Mouse (Mus musculus): ENCODE data around the gene Oas1f. TPM values are rescaled to one million over a fixed set of nuclear protein-coding genes. Genes with fewer than 3 reads are reported as not detected.

Oas1f gene
- polyA plus RNA-seq, 1 experiment from 2014 or later, result not detected

DNA sequence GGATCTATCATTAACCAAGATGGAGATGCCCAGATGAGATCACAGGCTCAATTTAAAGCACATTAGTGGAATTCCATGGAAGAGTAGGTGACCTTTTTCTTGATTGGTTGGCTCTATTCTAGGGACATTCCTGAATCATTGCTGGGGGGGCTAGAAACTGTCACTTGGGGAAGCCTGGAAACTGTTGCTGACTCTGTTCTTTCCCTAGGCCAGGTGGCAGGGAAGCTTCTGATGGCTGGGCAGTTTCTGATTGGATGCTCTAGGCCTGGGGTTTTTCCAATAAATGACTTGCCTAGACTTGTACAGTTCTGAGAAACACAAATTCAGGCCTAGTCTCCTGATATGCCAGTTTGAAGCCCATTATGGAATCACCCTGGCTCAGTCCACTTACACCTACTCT, 28.2 kb upstream of the Oas1f start:
- ATAC-seq (ENCODE audit: insufficient read depth, low FRiP score), result no peak
- Histone ChIP-seq H3K4me1 (ENCODE audit: control insufficient read depth, insufficient read depth, low read length) (no peaks in the 10 kb centered on the region), H3K9ac (ENCODE audit: low read length) (no peak overlapping the region)

DNA sequence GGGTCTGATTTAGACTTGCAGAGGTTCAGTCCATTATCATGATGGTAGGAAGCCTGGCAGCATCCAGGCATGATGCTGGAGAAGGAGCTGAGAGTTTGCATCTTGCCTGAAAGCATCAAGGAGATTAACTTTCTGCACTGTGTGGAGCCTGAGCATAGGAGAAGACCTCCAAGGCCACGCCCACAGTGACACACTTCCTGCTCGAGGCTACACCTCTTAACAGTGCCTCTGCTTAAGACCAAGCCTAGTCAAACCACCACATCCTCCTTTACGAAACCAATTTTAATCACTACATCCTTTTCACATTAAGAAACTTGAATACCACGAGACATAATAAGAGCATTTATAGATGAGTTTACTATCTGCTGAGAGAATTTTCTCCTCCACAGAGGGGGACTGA, 16.1 kb upstream of the Oas1f start:
- 79% methylated on average over 4 of the region's 4 CpGs for WGBS
- H3K36me3 ChIP-seq (ENCODE audit: control insufficient read depth, insufficient read depth, low read length), result no peaks in the 10 kb centered on the region
- ATAC-seq (ENCODE audit: insufficient read depth, low FRiP score), result no peak
- no peaks in the 10 kb centered on the region for H3K4me1 ChIP-seq (ENCODE audit: control insufficient read depth, insufficient read depth, low read length)
- H3K4me3 ChIP-seq (replicated peaks; ENCODE audit: low read length), result no peak overlapping the region
- no peak overlapping the region for H3K27ac ChIP-seq (ENCODE audit: low read length)
- H3K4me2 ChIP-seq (ENCODE audit: low read depth, low read length), result no peak overlapping the region
- H3K9me3 ChIP-seq (replicated peaks; ENCODE audit: control insufficient read depth, low read length), result no peaks in the 10 kb centered on the region
- H3K9ac ChIP-seq (ENCODE audit: low read length), result no peak overlapping the region
- H3K27me3 ChIP-seq (ENCODE audit: control insufficient read depth, insufficient read depth, low read length), result no peaks in the 10 kb centered on the region

More for the DNA sequence above, 28.2 kb upstream of the Oas1f start:
- Histone ChIP-seq H3K27ac (ENCODE audit: low read length) (no peak overlapping the region), H3K36me3 (ENCODE audit: control insufficient read depth, insufficient read depth, low read length) (no peaks in the 10 kb centered on the region), H3K27me3 (ENCODE audit: control insufficient read depth, insufficient read depth, low read length) (no peaks in the 10 kb centered on the region), H3K4me2 (ENCODE audit: low read depth, low read length) (no peak overlapping the region), H3K4me3 (replicated peaks; ENCODE audit: low read length) (no peak overlapping the region), H3K9me3 (replicated peaks; ENCODE audit: control insufficient read depth, low read length) (peaks cover 7% of the 10 kb centered on the region; the same call in 1 of the 2 replicates)

DNA sequence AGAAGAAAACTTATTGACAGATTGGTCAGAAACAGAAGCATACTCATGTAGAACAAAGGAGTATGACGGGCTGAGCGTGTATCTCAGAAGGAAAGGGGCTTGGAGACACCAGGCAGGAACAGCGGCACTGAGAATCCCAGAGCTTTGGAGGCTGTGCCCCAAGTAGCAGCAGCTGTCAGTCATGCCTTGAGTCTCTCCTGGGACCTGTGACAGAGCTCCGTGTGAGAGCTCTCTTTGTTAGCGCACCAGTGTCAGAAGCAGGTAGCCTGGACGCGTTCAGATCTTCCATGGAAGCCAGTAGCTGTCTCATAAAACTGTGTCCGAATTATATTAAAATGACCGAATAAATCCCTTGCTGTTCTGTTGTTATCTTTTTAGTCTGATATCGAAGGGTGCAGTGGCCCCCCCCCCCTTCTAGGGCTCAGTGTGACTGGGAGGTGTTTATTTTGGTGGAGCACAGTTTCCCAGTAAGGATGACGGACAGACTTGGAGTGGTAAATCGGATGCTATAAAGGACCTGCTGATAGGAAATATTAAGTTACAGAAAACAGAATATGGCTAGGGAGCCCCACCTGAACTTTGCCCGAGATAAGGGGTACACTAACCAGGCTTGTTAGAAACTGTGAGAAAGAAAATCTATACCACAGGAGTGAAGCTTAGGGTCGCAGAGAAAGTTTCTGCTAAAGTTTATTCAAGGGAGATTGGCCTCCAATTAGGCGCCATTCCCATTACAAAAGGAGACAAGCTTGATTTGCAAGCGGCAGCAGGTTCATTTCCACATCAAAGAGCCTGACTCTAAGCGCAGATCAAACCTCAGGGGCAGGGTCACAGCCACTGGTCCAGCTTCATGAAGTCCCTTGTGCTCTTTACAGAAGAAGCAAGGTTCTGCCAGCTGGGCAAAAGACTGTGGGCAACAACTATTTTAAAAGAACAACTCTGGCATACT, 13.6 kb upstream of the Oas1f start:
- no peaks in the 10 kb centered on the region for H3K27me3 ChIP-seq (ENCODE audit: control insufficient read depth, insufficient read depth, low read length)
- no peak overlapping the region for H3K9ac ChIP-seq (ENCODE audit: low read length)
- no peak overlapping the region for H3K27ac ChIP-seq (ENCODE audit: low read length)
- H3K4me3 ChIP-seq (replicated peaks; ENCODE audit: low read length), result no peak overlapping the region
- H3K9me3 ChIP-seq (replicated peaks; ENCODE audit: control insufficient read depth, low read length), result no peaks in the 10 kb centered on the region
- no peaks in the 10 kb centered on the region for H3K36me3 ChIP-seq (ENCODE audit: control insufficient read depth, insufficient read depth, low read length)
- no peak overlapping the region for H3K4me2 ChIP-seq (ENCODE audit: low read depth, low read length)
- no peaks in the 10 kb centered on the region for H3K4me1 ChIP-seq (ENCODE audit: control insufficient read depth, insufficient read depth, low read length)
- no peak for ATAC-seq (ENCODE audit: insufficient read depth, low FRiP score)
- WGBS, result 13% methylated on average over 17 of the region's 17 CpGs

DNA sequence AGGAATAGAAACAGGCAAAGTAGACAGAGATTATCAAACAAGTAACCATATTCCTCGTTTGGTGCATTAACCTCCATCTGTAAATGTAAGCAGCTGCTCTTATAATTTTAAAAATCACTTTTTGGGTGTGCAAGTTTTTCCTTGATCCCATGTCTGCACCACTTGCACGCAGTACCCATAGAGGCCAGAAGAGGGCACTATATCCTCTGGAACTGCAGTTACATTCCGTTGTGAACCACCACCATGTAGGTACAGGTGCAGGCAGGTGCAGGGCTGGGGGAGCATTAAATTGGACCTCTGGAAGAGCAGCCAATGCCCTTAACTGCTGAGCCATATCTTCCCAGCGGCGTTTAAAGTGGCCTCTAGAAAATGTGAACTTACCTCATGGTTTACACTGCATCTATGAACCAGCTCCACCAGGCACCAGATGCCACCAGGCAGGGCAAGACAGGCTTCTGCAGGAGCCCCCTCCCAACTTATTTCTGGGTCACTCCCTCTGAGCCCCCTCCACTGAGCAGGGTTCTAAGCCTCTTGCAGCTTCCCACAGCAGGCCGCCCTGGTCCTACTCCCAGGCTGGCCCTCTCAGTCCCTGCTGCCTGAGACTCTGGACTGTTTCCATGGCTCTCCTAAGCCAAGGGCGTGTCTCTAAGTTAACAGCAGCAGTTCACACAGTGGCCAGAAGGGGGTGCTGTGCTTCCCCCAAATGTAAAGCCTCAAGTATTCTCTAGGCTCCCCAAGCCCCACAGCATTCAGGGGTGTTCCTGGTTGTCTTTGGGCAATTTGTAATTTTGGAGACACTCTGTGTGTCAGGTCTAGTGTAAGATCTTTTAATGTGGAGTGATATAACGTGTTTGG, 10.2 kb upstream of the Oas1f start:
- Histone ChIP-seq H3K36me3 (ENCODE audit: control insufficient read depth, insufficient read depth, low read length) (no peaks in the 10 kb centered on the region), H3K4me1 (ENCODE audit: control insufficient read depth, insufficient read depth, low read length) (no peaks in the 10 kb centered on the region), H3K27me3 (ENCODE audit: control insufficient read depth, insufficient read depth, low read length) (no peaks in the 10 kb centered on the region), H3K4me2 (ENCODE audit: low read depth, low read length) (no peak overlapping the region), H3K9me3 (replicated peaks; ENCODE audit: control insufficient read depth, low read length) (no peaks in the 10 kb centered on the region), H3K27ac (ENCODE audit: low read length) (no peak overlapping the region), H3K4me3 (replicated peaks; ENCODE audit: low read length) (no peak overlapping the region), H3K9ac (ENCODE audit: low read length) (no peak overlapping the region)
- ATAC-seq (ENCODE audit: insufficient read depth, low FRiP score), result no peak
- 9% methylated on average over 8 of the region's 8 CpGs for WGBS

DNA sequence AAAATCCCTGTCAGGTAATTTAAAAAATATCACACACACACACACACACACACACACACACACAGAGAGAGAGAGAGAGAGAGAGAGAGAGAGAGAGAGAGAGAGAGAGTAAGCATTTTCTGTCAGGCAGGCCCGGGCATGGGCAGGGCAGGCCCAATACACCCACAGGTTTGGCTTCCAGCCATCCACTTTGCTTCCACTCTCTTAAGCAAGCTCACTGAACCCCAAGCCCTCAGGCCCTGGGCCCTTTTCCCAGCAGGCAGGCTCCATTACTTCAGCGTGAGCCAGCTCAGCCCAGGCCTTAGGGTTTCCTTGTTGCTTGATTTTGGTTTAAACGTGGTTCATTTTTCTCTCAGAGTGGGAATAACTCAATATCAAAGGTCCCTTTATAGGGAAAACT, 2.5 kb upstream of the Oas1f start:
- Histone ChIP-seq H3K27me3 (ENCODE audit: control insufficient read depth, insufficient read depth, low read length) (no peaks in the 10 kb centered on the region), H3K4me3 (replicated peaks; ENCODE audit: low read length) (no peak overlapping the region)
- 0 out of 2 replicates have a peak, but pooled peaks have one; percentile 33 for ATAC-seq (ENCODE audit: insufficient read depth, low FRiP score)

DNA sequence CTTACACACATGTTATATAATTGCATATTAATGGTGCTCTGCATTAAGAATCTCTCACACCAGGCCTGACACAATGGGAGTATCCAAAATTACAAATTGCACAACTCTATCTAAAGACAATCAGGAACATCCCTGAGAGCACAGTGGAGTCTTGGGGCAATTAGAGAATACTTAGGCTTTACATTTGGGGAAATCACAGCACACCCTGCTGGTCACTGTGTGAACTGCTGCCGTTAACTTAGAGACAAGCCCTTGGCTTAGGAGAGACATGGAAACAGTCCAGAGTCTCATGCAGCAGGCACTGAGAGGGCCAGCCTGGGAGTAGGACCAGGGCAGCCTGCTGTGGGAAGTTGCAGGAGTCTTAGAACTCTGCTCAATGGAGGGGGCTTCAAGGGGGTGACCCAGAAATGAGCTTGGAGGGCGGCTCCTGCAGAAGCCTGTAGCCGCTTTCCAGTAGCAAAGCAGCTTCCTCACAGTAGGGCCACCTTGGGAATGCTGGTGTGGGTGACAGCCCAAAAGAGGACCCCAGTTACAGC, 2.5 kb downstream of the Oas1f start:
- 57% methylated on average over 3 of the region's 3 CpGs for WGBS
- Histone ChIP-seq H3K27ac (ENCODE audit: low read length) (no peak overlapping the region), H3K9me3 (replicated peaks; ENCODE audit: control insufficient read depth, low read length) (no peaks in the 10 kb centered on the region), H3K4me3 (replicated peaks; ENCODE audit: low read length) (no peak overlapping the region), H3K4me2 (ENCODE audit: low read depth, low read length) (no peak overlapping the region), H3K36me3 (ENCODE audit: control insufficient read depth, insufficient read depth, low read length) (no peaks in the 10 kb centered on the region), H3K4me1 (ENCODE audit: control insufficient read depth, insufficient read depth, low read length) (no peaks in the 10 kb centered on the region), H3K9ac (ENCODE audit: low read length) (no peak overlapping the region), H3K27me3 (ENCODE audit: control insufficient read depth, insufficient read depth, low read length) (no peaks in the 10 kb centered on the region)
- ATAC-seq (ENCODE audit: insufficient read depth, low FRiP score), result no peak

More for the DNA sequence above, 2.5 kb upstream of the Oas1f start:
- Histone ChIP-seq H3K4me2 (ENCODE audit: low read depth, low read length) (no peak overlapping the region), H3K27ac (ENCODE audit: low read length) (peak overlapping the region; percentile 29; the same call in 1 of the 2 replicates), H3K4me1 (ENCODE audit: control insufficient read depth, insufficient read depth, low read length) (no peaks in the 10 kb centered on the region), H3K9me3 (replicated peaks; ENCODE audit: control insufficient read depth, low read length) (no peaks in the 10 kb centered on the region), H3K9ac (ENCODE audit: low read length) (no peak overlapping the region), H3K36me3 (ENCODE audit: control insufficient read depth, insufficient read depth, low read length) (no peaks in the 10 kb centered on the region)
- WGBS, result 60% methylated on average over 3 of the region's 3 CpGs

DNA sequence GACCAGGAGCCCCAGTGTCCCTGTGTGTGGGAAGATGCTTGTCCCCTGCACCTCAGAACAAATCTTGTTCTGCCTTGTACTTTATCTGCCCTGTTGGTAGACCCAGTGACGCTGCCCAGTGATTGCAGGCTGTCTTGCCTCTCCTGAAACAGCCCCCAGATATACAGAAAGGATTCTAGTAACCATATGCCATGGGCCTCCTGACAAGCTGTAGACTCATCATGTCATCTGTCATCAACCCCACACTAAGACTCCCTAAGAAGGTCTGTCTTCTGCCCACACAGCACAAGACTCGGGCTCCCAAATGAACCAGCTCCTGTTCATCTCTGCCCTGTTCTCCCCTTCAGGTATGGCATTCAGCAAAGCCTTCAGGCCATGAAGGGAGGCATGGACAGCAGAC, 12.1 kb downstream of the Oas1f start:
- no peaks in the 10 kb centered on the region for H3K4me1 ChIP-seq (ENCODE audit: control insufficient read depth, insufficient read depth, low read length)
- H3K4me2 ChIP-seq (ENCODE audit: low read depth, low read length), result no peak overlapping the region
- 61% methylated on average over 2 of the region's 2 CpGs for WGBS
- H3K27me3 ChIP-seq (ENCODE audit: control insufficient read depth, insufficient read depth, low read length), result no peaks in the 10 kb centered on the region
- no peaks in the 10 kb centered on the region for H3K36me3 ChIP-seq (ENCODE audit: control insufficient read depth, insufficient read depth, low read length)
- H3K27ac ChIP-seq (ENCODE audit: low read length), result no peak overlapping the region
- no peaks in the 10 kb centered on the region for H3K9me3 ChIP-seq (replicated peaks; ENCODE audit: control insufficient read depth, low read length)
- no peak overlapping the region for H3K9ac ChIP-seq (ENCODE audit: low read length)
- ATAC-seq (ENCODE audit: insufficient read depth, low FRiP score), result no peak
- H3K4me3 ChIP-seq (replicated peaks; ENCODE audit: low read length), result no peak overlapping the region

DNA sequence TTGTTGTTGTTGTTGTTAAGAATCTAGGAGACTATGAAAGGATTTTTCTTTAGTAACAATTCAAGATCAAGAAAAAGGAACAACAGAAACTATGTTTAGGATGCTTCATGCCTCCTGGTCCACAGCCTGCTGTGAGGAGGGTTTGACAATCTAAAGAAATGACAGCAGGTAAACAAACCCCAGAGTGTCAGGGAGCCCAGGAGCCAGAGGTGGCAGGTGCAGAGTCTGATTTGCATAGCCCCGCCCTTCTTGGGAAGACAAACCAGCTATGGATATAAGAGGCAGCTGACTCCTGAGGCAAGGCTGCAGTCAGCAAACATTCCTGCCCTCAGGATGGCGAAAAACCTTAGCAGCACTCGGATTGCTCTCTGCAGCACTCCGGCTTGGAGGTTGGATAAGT, 14.0 kb downstream of the Oas1f start, which contains the start of gene Oas1h:
Gene Oas1h (plus strand): TSS at position 301 of the 400 bp plus-strand sequence.
- Histone ChIP-seq H3K9me3 (replicated peaks; ENCODE audit: control insufficient read depth, low read length) (no peaks in the 10 kb centered on the region), H3K36me3 (ENCODE audit: control insufficient read depth, insufficient read depth, low read length) (no peaks in the 10 kb centered on the region), H3K27ac (ENCODE audit: low read length) (no peak within 1 kb of the TSS), H3K9ac (ENCODE audit: low read length) (no peak within 1 kb of the TSS), H3K4me2 (ENCODE audit: low read depth, low read length) (no peak within 1 kb of the TSS), H3K27me3 (ENCODE audit: control insufficient read depth, insufficient read depth, low read length) (no peaks in the 10 kb centered on the region), H3K4me1 (ENCODE audit: control insufficient read depth, insufficient read depth, low read length) (no peaks in the 10 kb centered on the region), H3K4me3 (replicated peaks; ENCODE audit: low read length) (no peak within 1 kb of the TSS)
- WGBS, result 39% methylated on average over 4 of the region's 4 CpGs
- ATAC-seq (ENCODE audit: insufficient read depth, low FRiP score), result no peak

All from stomach, embryonic 16.5 days (tissue).